Mouse (Mus musculus) bone marrow macrophage, adult 2 months (primary cell): ENCODE results near the gene Asphd1. TPM values are rescaled to one million over a fixed set of nuclear protein-coding genes. Genes with fewer than 3 reads are reported as not detected.

Source experiments
- H3K27ac ChIP-seq: 2 replicates; pipeline ENCODE4 v1.5.1; 2012; ENCODE audit warnings: low read depth, low read length; ENCODE audit not compliant: insufficient read depth
- H3K4me1 ChIP-seq: 2 replicates; pipeline ENCODE4 v1.6.1; 2012; ENCODE audit warnings: low read length; ENCODE audit not compliant: control insufficient read depth, insufficient read depth
- H3K4me3 ChIP-seq: 2 replicates; pipeline ENCODE4 v1.5.1; 2012; ENCODE audit warnings: mild to moderate bottlenecking, low read length, moderate library complexity; ENCODE audit not compliant: insufficient read depth
- CTCF ChIP-seq: IDR thresholded peaks from 2 replicates; pipeline ENCODE4 v1.5.1; 2012; ENCODE audit warnings: low read depth, mild to moderate bottlenecking, low read length, moderate library complexity
- POLR2A ChIP-seq: IDR thresholded peaks from 2 replicates; pipeline ENCODE4 v1.6.1; 2012; ENCODE audit warnings: mild to moderate bottlenecking, low read depth, low read length, borderline replicate concordance
- polyA plus RNA-seq: library from polyadenylated mRNA; stranded (reverse); fragments of >200 nt; gene quantifications from 2 replicates; pipeline ENCODE4 v1.2.4, GENCODE M21; 2012; ENCODE audit not compliant: missing spikeins, insufficient read depth, insufficient read length

The Asphd1 gene
- polyA plus RNA-seq, 1 experiment, result not detected

- H3K27ac ChIP-seq, result peak within 1 kb of the TSS; percentile 97
- H3K4me3 ChIP-seq, result peak within 1 kb of the TSS; percentile 76
- H3K4me1 ChIP-seq, result peaks cover 10% of the 10 kb centered on the region
- TF ChIP-seq CTCF (peak; percentile 93), POLR2A (no peak; the same call in 1 of the 2 replicates)
These were observed 26.8 kb upstream of the Asphd1 start, which contains the start of gene Cdiptos for GRCm38 (mm10) chr7:126975950-126976866. Gene Cdiptos (minus strand): TSS chr7:126976098.

GRCm38 (mm10) chr7:126975893-126975949 lies 26.3 kb upstream of the Asphd1 start, which contains the start of gene Cdipt:
Gene Cdipt (plus strand): TSS chr7:126975914.
- no peak for TF ChIP-seq CTCF
- TF ChIP-seq POLR2A, result no peak

GRCm38 (mm10) chr7:126975493-126975892 lies 26.1 kb upstream of the Asphd1 start:
- no peak for TF ChIP-seq POLR2A
- TF ChIP-seq CTCF, result no peak
- Histone ChIP-seq H3K4me3 (peak overlapping the region; percentile 76), H3K27ac (peak overlapping the region; percentile 97), H3K4me1 (peaks cover 10% of the 10 kb centered on the region)

More at GRCm38 (mm10) chr7:126975893-126975949, 26.3 kb upstream of the Asphd1 start, which contains the start of gene Cdipt:
- peak within 1 kb of the TSS; percentile 76 for H3K4me3 ChIP-seq
- peak within 1 kb of the TSS; percentile 97 for H3K27ac ChIP-seq
- peaks cover 10% of the 10 kb centered on the region for H3K4me1 ChIP-seq

- H3K4me1 ChIP-seq, result no peaks in the 10 kb centered on the region
- no peak overlapping the region for H3K4me3 ChIP-seq
- H3K27ac ChIP-seq, result no peak overlapping the region
- TF ChIP-seq POLR2A, result no peak
- no peak for TF ChIP-seq CTCF
These were observed 18.0 kb upstream of the Asphd1 start for GRCm38 (mm10) chr7:126967361-126967760.

- no peak for TF ChIP-seq CTCF
- no peak overlapping the region for H3K27ac ChIP-seq
- no peak overlapping the region for H3K4me3 ChIP-seq
- H3K4me1 ChIP-seq, result no peaks in the 10 kb centered on the region
These were observed 16.2 kb upstream of the Asphd1 start for GRCm38 (mm10) chr7:126965568-126965967.

GRCm38 (mm10) chr7:126963548-126964286 lies 14.3 kb upstream of the Asphd1 start:
- Histone ChIP-seq H3K4me3 (no peak overlapping the region), H3K4me1 (peaks cover 8% of the 10 kb centered on the region), H3K27ac (no peak overlapping the region)
- peak; percentile 27; the same call in 1 of the 2 replicates for TF ChIP-seq CTCF
- TF ChIP-seq POLR2A, result no peak

- TF ChIP-seq CTCF (no peak), POLR2A (no peak)
- peaks cover 8% of the 10 kb centered on the region for H3K4me1 ChIP-seq
- H3K4me3 ChIP-seq, result no peak overlapping the region
- H3K27ac ChIP-seq, result no peak overlapping the region
These were observed 12.6 kb upstream of the Asphd1 start for GRCm38 (mm10) chr7:126961965-126962364.

GRCm38 (mm10) chr7:126961095-126961494 lies 11.7 kb upstream of the Asphd1 start:
- TF ChIP-seq POLR2A (no peak), CTCF (no peak)
- Histone ChIP-seq H3K4me3 (no peak overlapping the region), H3K27ac (no peak overlapping the region), H3K4me1 (peaks cover 8% of the 10 kb centered on the region)

- no peak for TF ChIP-seq POLR2A
- no peak overlapping the region for H3K4me3 ChIP-seq
- no peak overlapping the region for H3K27ac ChIP-seq
- H3K4me1 ChIP-seq, result peaks cover 16% of the 10 kb centered on the region
These were observed 10.4 kb upstream of the Asphd1 start for GRCm38 (mm10) chr7:126959780-126960179.

GRCm38 (mm10) chr7:126955125-126955524 lies 5.7 kb upstream of the Asphd1 start:
- Histone ChIP-seq H3K4me3 (no peak overlapping the region), H3K27ac (no peak overlapping the region), H3K4me1 (peaks cover 19% of the 10 kb centered on the region)
- no peak for TF ChIP-seq CTCF
- TF ChIP-seq POLR2A, result no peak
